In genomic region chr1:39418852-39419251, GRCm38 (mm10) we compare ENCODE assay signal across 16 mouse cellular contexts. TPM values are rescaled to one million over a fixed set of nuclear protein-coding genes. Genes with fewer than 3 reads are reported as not detected.
DNase-seq lines count a peak whose midpoint lies in the region; ATAC-seq and TF ChIP-seq lines count a peak whose summit lies in the region.
"Had no signal": no experiment of that assay in that cellular context is flagged by ENCODE, and none has a peak within 500 bp of the region (broad histone marks: within the 10 kb centered on the region; RNA-seq: fewer than 3 reads in every experiment).

No protein-coding gene starts in this region.

- 63% methylated on average over 9 of the region's 9 CpGs for WGBS in heart, embryonic 15.5 days

- H3K27ac ChIP-seq in heart, embryonic 15.5 days = peak overlapping the region; percentile 20
- H3K27ac ChIP-seq in testis, adult 2 months (ENCODE audit: control insufficient read depth, insufficient read depth, low read depth, low read length) = peak overlapping the region; percentile 73
- H3K27ac ChIP-seq: forebrain, embryonic 13.5 days; hindbrain, embryonic 15.5 days had no signal

- H3K36me3 ChIP-seq in heart, embryonic 15.5 days = no peaks in the 10 kb centered on the region
- H3K36me3 ChIP-seq in testis, adult 2 months (ENCODE audit: control insufficient read depth, insufficient read depth, low read length) = no peaks in the 10 kb centered on the region
- H3K36me3 ChIP-seq: embryonic facial prominence, embryonic 13.5 days; hindbrain, embryonic 15.5 days had no signal

- ATAC-seq in heart, embryonic 15.5 days (replicated peaks; ENCODE audit: insufficient number of reproducible peaks, insufficient read depth, low FRiP score, low read depth) = no peak
- ATAC-seq: forebrain, embryonic 13.5 days; forebrain, postnatal 0 days had no signal

- no peak for DNase-seq in heart, adult 9 months (ENCODE audit: low spot score in 2 of 2)
- DNase-seq in lung, postnatal 25 days (ENCODE audit: low spot score) = peak; percentile 53
- no peak for DNase-seq in lung, postnatal 14 days
- DNase-seq in testis, postnatal 14 days (ENCODE audit: low spot score) = no peak
- DNase-seq: adrenal gland, adult 2 months; adrenal gland, postnatal 25 days; cerebellum, adult 18-20 months; cerebellum, adult 9-11 months; cerebellum, postnatal 36 days; forebrain, postnatal 0 days; gastrocnemius, postnatal 14 days had no signal

- H3K4me2 ChIP-seq in heart, embryonic 15.5 days = no peak overlapping the region
- H3K4me2 ChIP-seq: embryonic facial prominence, embryonic 13.5 days; forebrain, embryonic 13.5 days; hindbrain, embryonic 15.5 days had no signal

- H3K4me1 ChIP-seq in heart, embryonic 15.5 days (replicated peaks) = peaks cover 12% of the 10 kb centered on the region
- H3K4me1 ChIP-seq in testis, adult 2 months (ENCODE audit: control insufficient read depth, insufficient read depth, low read length) = peaks cover 2% of the 10 kb centered on the region; the same call in 1 of the 2 replicates

- TF ChIP-seq CTCF in testis, adult 2 months (IDR thresholded peaks at IDR 0.05; ENCODE audit: control insufficient read depth, insufficient read depth, insufficient replicate concordance, low read depth, low read length) = no peak

- H3K27me3 ChIP-seq in heart, embryonic 15.5 days = no peaks in the 10 kb centered on the region
- H3K27me3 ChIP-seq in testis, adult 2 months (ENCODE audit: control insufficient read depth, insufficient read depth, low read length) = no peaks in the 10 kb centered on the region
- H3K27me3 ChIP-seq: embryonic facial prominence, embryonic 13.5 days; forebrain, embryonic 13.5 days; hindbrain, embryonic 15.5 days had no signal

- no peak overlapping the region for H3K4me3 ChIP-seq in heart, embryonic 15.5 days
- H3K4me3 ChIP-seq in testis, adult 2 months (ENCODE audit: control insufficient read depth, low read depth, low read length) = no peak overlapping the region
- H3K4me3 ChIP-seq: embryonic facial prominence, embryonic 13.5 days; forebrain, embryonic 13.5 days; hindbrain, embryonic 15.5 days had no signal

- no peak overlapping the region for H3K9ac ChIP-seq in heart, embryonic 15.5 days
- H3K9ac ChIP-seq: embryonic facial prominence, embryonic 13.5 days; forebrain, embryonic 13.5 days; forebrain, postnatal 0 days; hindbrain, embryonic 15.5 days had no signal

- TF ChIP-seq POLR2A in testis, adult 2 months (IDR thresholded peaks at IDR 0.05; ENCODE audit: control insufficient read depth, low read depth, low read length) = no peak

- H3K9me3 ChIP-seq in heart, embryonic 15.5 days (replicated peaks) = no peaks in the 10 kb centered on the region
- H3K9me3 ChIP-seq: embryonic facial prominence, embryonic 13.5 days; forebrain, embryonic 13.5 days; hindbrain, embryonic 15.5 days had no signal

RNA-seq across cellular contexts. Expression of gene Rpl31, which starts 51.2 kb away (rescaled TPM):
- polyA plus RNA-seq in heart, embryonic 15.5 days (2015; fragmentation: Nextera tagmentation; extraction: Ambion mirVana) = 288 and 324 TPM in 2 replicates
- polyA plus RNA-seq in testis, adult 2 months (2012; rRNA removed) = 252 and 253 TPM in 2 replicates

RNA-seq across cellular contexts. Expression of gene Tbc1d8, which starts 59.7 kb away (rescaled TPM):
- 10.4 and 12.8 TPM in 2 replicates for polyA plus RNA-seq in heart, embryonic 15.5 days (2015; fragmentation: Nextera tagmentation; extraction: Ambion mirVana)
- 8.8 and 10.0 TPM in 2 replicates for polyA plus RNA-seq in testis, adult 2 months (2012; rRNA removed)
